Mouse (Mus musculus) left cerebral cortex, postnatal 14 days (tissue): ENCODE results near the gene Nenf. TPM values are rescaled to one million over a fixed set of nuclear protein-coding genes. Genes with fewer than 3 reads are reported as not detected.

Source experiments
- DNase-seq, 2 experiments: peaks; one replicate each; pipeline ENCODE4 v3.0.0; 2021 to 2022; ENCODE audit warnings: low spot score in 2 of 2, mixed read lengths in 1 of 2
- intact Hi-C: fragments of 180-260 bp; cut with DNase I; formaldehyde crosslinking; loops from one replicate; pipeline ENCODE4 v1.15.1; 2025
- total RNA-seq, 2 experiments: library from RNA; stranded (reverse); gene quantifications; 2 replicates each; pipeline ENCODE4 v1.2.3; 2021

The Nenf gene
- total RNA-seq, 2 experiments from 2014 or later, result 68.6 to 70.4 TPM

- no peak for DNase-seq
- intact Hi-C loops, result no loop called here
Measured at GRCm38 (mm10) chr1:191293996-191294795, 23.8 kb downstream of the Nenf start.

- DNase-seq, result no peak
Measured at GRCm38 (mm10) chr1:191293051-191293450, 24.9 kb downstream of the Nenf start.

GRCm38 (mm10) chr1:191292348-191292747 lies 25.6 kb downstream of the Nenf start:
- intact Hi-C loops, result no loop called here
- DNase-seq, result peak; percentile 39 to 78

More at GRCm38 (mm10) chr1:191293051-191293450, 24.9 kb downstream of the Nenf start:
- intact Hi-C loops, result no loop called here

GRCm38 (mm10) chr1:191288762-191289161 lies 29.2 kb downstream of the Nenf start:
- intact Hi-C loops, result no loop called here
- DNase-seq, result no peak

- no peak for DNase-seq
- intact Hi-C loops, result no loop called here
Measured at GRCm38 (mm10) chr1:191284502-191284901, 33.5 kb downstream of the Nenf start.

- DNase-seq, result no peak
- intact Hi-C loops, result no loop called here
Measured at GRCm38 (mm10) chr1:191283110-191284040, 34.6 kb downstream of the Nenf start.

- intact Hi-C loops, result no loop called here
- DNase-seq, result no peak
Measured at GRCm38 (mm10) chr1:191282319-191282718, 35.7 kb downstream of the Nenf start.

- DNase-seq, result no peak
- intact Hi-C loops, result no loop called here
Measured at GRCm38 (mm10) chr1:191281171-191281570, 36.8 kb downstream of the Nenf start.

GRCm38 (mm10) chr1:191278324-191278723 lies 39.7 kb downstream of the Nenf start:
- intact Hi-C loops, result loop anchor here (5.0 to 10.0 kb wide), 2 partner anchors 94 to 201 kb away; no protein-coding TSS in a partner anchor
- no peak for DNase-seq

- intact Hi-C loops, result loop anchor here (5.0 to 10.0 kb wide), 2 partner anchors 93 to 200 kb away; no protein-coding TSS in a partner anchor
- no peak for DNase-seq
Measured at GRCm38 (mm10) chr1:191277549-191278059, 40.4 kb downstream of the Nenf start.

- no peak for DNase-seq
- intact Hi-C loops, result loop anchor here (5.0 to 10.0 kb wide), 2 partner anchors 91 to 199 kb away; no protein-coding TSS in a partner anchor
Measured at GRCm38 (mm10) chr1:191276181-191276580, 41.8 kb downstream of the Nenf start.

GRCm38 (mm10) chr1:191275527-191275926 lies 42.5 kb downstream of the Nenf start:
- peak; percentile 64 to 77 for DNase-seq
- intact Hi-C loops, result loop anchor here (5.0 to 10.0 kb wide), 2 partner anchors 91 to 198 kb away; no protein-coding TSS in a partner anchor

- no peak for DNase-seq
- intact Hi-C loops, result loop anchor here (10.0 kb wide), 1 partner anchor 88 kb away; no protein-coding TSS in a partner anchor
Measured at GRCm38 (mm10) chr1:191272660-191273059, 45.3 kb downstream of the Nenf start.

- intact Hi-C loops, result loop anchor here (10.0 kb wide), 1 partner anchor 175 kb away; the partner anchor contains the start of gene Batf3
- DNase-seq, result peak in 1 of 2 experiments; percentile 28
Measured at GRCm38 (mm10) chr1:191269648-191269952, 48.4 kb downstream of the Nenf start.

GRCm38 (mm10) chr1:191268797-191269647 lies 49.0 kb downstream of the Nenf start:
- DNase-seq, result peak in 1 of 2 experiments; percentile 61
- intact Hi-C loops, result loop anchor here (10.0 kb wide), 1 partner anchor 174 kb away; the partner anchor contains the start of gene Batf3

GRCm38 (mm10) chr1:191267856-191268255 lies 50.1 kb downstream of the Nenf start:
- DNase-seq, result no peak
- intact Hi-C loops, result loop anchor here (10.0 kb wide), 1 partner anchor 173 kb away; the partner anchor contains the start of gene Batf3

- no peak for DNase-seq
- intact Hi-C loops, result loop anchor here (10.0 kb wide), 1 partner anchor 172 kb away; the partner anchor contains the start of gene Batf3
Measured at GRCm38 (mm10) chr1:191267162-191267561, 50.8 kb downstream of the Nenf start.

GRCm38 (mm10) chr1:191263471-191263870 lies 54.5 kb downstream of the Nenf start:
- intact Hi-C loops, result loop anchor here (10.0 kb wide), 1 partner anchor 169 kb away; the partner anchor contains the start of gene Batf3
- DNase-seq, result no peak
